Comparison of ENCODE assay signal across 9 mouse cellular contexts in genomic region chr2:75563253-75563913, GRCm38 (mm10).
DNase-seq lines count a peak whose midpoint lies in the region; ATAC-seq and TF ChIP-seq lines count a peak whose summit lies in the region.
"Had no signal": no experiment of that assay in that cellular context is flagged by ENCODE, and none has a peak within 500 bp of the region (broad histone marks: within the 10 kb centered on the region; RNA-seq: fewer than 3 reads in every experiment).

No protein-coding gene starts in this region.

- H3K36me3 ChIP-seq in kidney, postnatal 0 days (ENCODE audit: insufficient read depth, low read length): no peaks in the 10 kb centered on the region
- no peaks in the 10 kb centered on the region for H3K36me3 ChIP-seq in liver, embryonic 13.5 days
- H3K36me3 ChIP-seq: embryonic facial prominence, embryonic 13.5 days had no signal

- peak; percentile 61 for TF ChIP-seq CTCF in kidney, postnatal 0 days (IDR thresholded peaks at IDR 0.05; ENCODE audit: low read depth)

- no peaks in the 10 kb centered on the region for H3K9me3 ChIP-seq in kidney, postnatal 0 days (replicated peaks; ENCODE audit: low read length)
- no peaks in the 10 kb centered on the region for H3K9me3 ChIP-seq in liver, embryonic 13.5 days (replicated peaks)
- H3K9me3 ChIP-seq: embryonic facial prominence, embryonic 13.5 days had no signal

- no peak for ATAC-seq in kidney, postnatal 0 days (replicated peaks; ENCODE audit: low FRiP score, low read depth)
- ATAC-seq in liver, embryonic 13.5 days (ENCODE audit: low read depth): peak; percentile 51; the same call in 1 of the 2 replicates

- H3K4me1 ChIP-seq in kidney, postnatal 0 days (replicated peaks; ENCODE audit: insufficient read depth, low read length): no peaks in the 10 kb centered on the region
- peaks cover 8% of the 10 kb centered on the region for H3K4me1 ChIP-seq in liver, embryonic 13.5 days (replicated peaks)
- H3K4me1 ChIP-seq: embryonic facial prominence, embryonic 13.5 days had no signal

- H3K9ac ChIP-seq in kidney, postnatal 0 days (ENCODE audit: low read depth, low read length): no peak overlapping the region
- H3K9ac ChIP-seq in liver, embryonic 13.5 days: no peak overlapping the region
- H3K9ac ChIP-seq: embryonic facial prominence, embryonic 13.5 days had no signal

- H3K27ac ChIP-seq in kidney, postnatal 0 days: no peak overlapping the region
- no peak overlapping the region for H3K27ac ChIP-seq in liver, embryonic 13.5 days
- H3K27ac ChIP-seq: embryonic facial prominence, embryonic 13.5 days had no signal

- WGBS in kidney, postnatal 0 days: 47% methylated on average over 9 of the region's 9 CpGs
- WGBS in liver, embryonic 13.5 days (ENCODE audit: insufficient replicate concordance): 15% methylated on average over 9 of the region's 9 CpGs

- no peak overlapping the region for H3K4me3 ChIP-seq in kidney, postnatal 0 days (replicated peaks; ENCODE audit: low read depth, low read length)
- H3K4me3 ChIP-seq in liver, embryonic 13.5 days (replicated peaks): no peak overlapping the region
- H3K4me3 ChIP-seq: embryonic facial prominence, embryonic 13.5 days had no signal

- DNase-seq in kidney, postnatal 0 days (ENCODE audit: low spot score): peak; percentile 54
- no peak for DNase-seq in kidney, adult 9 months
- peak; percentile 47 for DNase-seq in T-cell, adult 2 months (ENCODE audit: low spot score)
- peak; percentile 1 for DNase-seq in liver, embryonic 13.5 days
- peak; percentile 27 for DNase-seq in thymus, postnatal 0 days (ENCODE audit: low spot score)
- no peak for DNase-seq in left cerebral cortex, postnatal 14 days (ENCODE audit: low spot score in 2 of 2)
- DNase-seq in adrenal gland, adult 8-10 months: no peak
- DNase-seq in layer of hippocampus, adult 9-10 months (ENCODE audit: low spot score): no peak

- intact Hi-C loops in left cerebral cortex, postnatal 14 days (cut with DNase I): no loop called here

- H3K27me3 ChIP-seq in kidney, postnatal 0 days (ENCODE audit: insufficient read depth, low read length): no peaks in the 10 kb centered on the region
- no peaks in the 10 kb centered on the region for H3K27me3 ChIP-seq in liver, embryonic 13.5 days
- H3K27me3 ChIP-seq: embryonic facial prominence, embryonic 13.5 days had no signal

- no peak overlapping the region for H3K4me2 ChIP-seq in kidney, postnatal 0 days (ENCODE audit: low read length)
- peak overlapping the region; percentile 17; the same call in 1 of the 2 replicates for H3K4me2 ChIP-seq in liver, embryonic 13.5 days
- H3K4me2 ChIP-seq: embryonic facial prominence, embryonic 13.5 days had no signal

Comparison
In these comparisons a context has a peak if more than half of its experiments do, and no peak if none do; other contexts are left out.
1. DNase-seq: peak in kidney, postnatal 0 days (single experiment), T-cell, adult 2 months (single experiment), liver, embryonic 13.5 days (single experiment) and thymus, postnatal 0 days (single experiment); none in kidney, adult 9 months (single experiment), left cerebral cortex, postnatal 14 days (0 of 2), adrenal gland, adult 8-10 months (single experiment) and layer of hippocampus, adult 9-10 months (single experiment).